Mouse (Mus musculus): Measurements from ENCODE around the gene Cyp17a1.

Cyp17a1 gene

DNA sequence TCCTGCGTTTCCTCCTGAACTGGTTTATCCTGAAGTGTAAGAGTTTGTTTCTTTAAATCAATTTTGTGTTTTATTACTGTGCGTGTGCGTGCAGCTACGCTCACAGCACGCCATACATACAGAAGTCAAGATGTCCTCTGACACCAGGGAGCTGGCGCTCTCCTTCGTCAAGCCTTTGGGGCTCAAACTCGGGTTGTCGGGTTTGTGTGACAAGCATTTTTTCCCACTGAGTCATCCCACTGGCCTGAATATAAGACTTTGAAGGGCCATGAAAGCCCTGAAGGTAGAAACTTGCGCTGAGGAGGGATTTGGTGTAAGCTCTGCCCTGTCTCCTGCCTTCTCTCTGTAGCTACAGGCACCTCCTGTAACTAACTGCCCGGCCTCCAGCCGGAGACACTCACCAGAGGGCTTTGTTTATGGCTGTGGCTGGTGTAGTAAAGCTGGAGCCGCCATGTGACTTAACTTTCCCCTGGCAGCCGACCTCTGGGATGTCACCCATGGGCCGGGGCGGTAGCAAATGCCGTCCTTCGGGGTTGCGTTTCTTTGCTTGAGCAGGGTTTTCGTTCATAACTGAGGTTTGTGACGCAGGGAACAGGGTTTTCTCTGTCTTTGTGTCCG lies 30.7 kb downstream of the Cyp17a1 start:
- no peak for DNase-seq (ENCODE audit: low read depth)

DNA sequence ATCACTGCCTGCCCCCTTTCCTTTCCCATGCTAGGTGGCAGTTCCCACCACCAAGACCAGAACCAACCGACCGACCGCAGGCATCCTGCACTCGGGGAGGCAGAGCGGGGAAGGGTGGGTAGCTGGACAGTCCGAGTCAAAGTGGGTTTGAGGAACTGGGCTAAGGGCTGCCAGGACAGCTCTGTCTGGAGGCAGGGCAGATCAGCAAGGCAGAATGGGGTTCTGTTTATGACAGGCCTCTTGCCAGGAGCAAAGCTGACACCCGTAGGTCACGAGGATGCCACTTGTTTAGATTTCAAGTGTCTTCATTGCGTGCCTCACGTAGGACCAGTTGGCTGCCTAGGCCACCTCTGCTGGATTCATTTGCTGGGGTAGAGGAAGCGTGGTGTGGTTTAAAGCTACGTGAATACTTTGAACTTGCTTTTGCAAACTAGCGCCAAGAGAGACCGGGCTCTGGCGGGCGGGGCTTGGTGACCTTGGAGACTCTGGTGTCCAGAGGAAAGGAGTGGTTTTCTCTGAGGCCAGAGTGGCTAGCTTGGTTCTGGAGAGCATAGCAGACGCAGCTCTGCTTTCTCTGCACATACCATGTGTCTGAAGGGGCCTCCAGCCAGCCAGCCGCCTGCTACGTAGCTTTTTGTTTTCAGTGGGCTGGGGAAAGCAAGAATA lies 31.4 kb downstream of the Cyp17a1 start:
- DNase-seq (ENCODE audit: low read depth) = no peak

DNA sequence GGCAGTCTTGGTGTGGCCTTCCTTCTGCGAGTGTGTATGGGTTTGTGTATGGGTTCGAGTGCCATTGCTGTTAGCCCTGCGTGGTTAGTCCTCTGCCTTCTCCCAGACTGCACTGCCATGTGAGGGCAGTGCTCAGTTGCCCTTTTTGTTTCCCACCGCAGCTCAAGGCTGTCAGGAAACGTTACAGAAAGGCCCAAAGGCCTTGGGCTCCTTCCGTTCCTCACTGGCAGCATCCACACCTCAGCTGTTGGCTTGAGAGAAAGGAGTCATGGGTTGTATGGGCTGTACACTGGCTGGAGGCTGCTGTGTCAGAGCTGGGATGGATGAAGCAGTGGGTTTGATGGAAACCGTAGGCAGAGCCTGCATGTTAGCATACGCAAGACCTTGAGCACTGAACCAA lies 32.2 kb downstream of the Cyp17a1 start:
- no peak for DNase-seq (ENCODE audit: low read depth)

DNA sequence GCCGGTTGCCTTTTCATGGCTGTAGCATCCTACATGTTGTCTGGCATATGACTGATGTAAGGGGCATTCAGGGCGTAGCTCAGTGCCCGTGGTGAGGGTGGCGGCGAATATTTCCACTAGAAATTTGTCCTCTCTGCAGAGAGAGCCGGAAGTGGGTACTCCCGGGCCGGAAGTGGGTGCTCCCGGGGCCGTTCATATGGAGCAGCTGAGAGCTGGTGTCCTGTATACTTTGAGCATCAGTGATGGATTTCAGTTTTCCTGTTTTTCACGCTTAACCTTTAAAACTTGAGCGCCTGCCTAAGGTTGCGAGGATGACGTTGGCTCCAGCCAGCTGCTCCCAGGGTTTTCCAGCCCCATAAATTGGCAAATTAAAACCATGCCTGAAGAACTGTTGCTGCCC lies 33.5 kb downstream of the Cyp17a1 start:
- no peak for DNase-seq (ENCODE audit: low read depth)

DNA sequence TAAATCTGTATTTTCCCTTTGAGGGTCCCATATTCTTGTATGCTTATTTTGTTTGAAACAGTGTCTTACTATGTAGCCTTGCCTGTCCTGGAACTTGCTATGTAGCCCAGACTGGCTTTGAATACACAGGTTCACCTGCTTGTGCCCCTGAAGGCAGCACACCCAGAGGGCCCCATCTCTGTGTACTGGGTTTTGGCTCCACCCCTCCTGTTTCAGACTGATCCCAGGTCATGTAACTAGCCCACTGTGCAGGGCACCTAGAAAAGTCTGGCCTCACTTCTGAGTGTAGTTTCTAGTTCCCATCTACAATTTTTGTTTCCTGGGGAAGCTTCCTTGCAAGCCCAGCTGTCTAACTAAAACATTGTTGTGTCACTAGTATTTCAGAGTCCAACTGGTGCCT lies 33.9 kb downstream of the Cyp17a1 start:
- no peak for DNase-seq (ENCODE audit: low read depth)

DNA sequence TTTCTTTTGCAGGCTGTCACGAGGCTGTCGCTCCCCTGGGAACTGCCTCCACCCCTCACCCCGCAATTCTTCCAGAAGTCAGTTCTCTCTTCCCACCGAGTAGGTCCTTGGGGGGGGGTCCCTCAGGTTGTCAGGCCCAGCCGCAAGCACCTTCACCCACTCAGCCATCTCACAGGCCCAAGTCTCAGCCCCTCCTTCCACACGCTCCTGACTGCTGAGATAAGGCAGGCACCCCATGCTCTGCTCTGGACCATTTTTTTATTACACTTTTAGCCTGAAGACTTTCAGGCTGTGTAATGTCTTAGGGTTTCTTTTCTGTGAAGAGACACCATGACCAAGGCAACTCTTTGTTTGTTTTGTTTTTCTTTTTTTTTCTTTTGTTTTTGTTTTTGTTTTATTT lies 35.4 kb downstream of the Cyp17a1 start:
- no peak for DNase-seq (ENCODE audit: low read depth)

DNA sequence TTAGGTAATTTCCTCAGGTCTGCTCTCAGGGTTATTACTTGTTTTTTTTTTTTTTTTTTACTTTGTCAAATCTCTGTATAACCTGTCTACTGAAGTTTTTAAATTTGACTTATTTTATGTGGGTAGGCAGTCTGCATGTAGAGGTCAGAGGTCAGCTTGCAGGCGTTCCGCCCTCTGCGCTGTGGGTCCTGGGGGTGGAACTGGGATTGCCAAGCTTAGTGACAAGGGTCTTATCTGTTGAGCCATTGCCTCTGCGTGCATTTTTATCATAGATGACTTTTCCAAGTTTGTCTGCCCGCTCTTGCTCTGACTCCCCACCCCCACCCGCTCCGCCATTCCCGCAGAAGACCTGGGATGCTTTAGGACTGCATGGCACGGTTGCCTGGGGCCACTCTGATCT lies 37.2 kb downstream of the Cyp17a1 start:
- no peak for DNase-seq (ENCODE audit: low read depth)

DNA sequence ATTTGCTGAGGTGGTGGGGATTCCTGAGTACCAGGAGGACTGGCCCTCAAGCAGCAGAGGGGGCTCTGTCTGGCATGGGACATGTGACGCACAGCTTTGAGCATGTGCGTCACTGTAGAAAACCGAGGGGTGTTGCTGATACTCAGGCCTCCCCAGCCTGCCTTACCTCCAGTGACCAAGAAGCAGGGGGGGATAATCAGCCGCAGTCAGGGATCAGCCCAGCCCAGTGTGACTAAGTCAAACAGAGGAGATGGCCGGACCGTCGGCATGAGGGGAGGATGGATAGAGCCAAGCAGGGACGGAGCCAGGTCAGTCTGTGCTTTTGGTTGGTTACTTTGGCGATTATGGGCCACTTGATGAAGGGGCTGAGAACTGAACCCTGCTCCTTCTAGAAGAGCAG lies 41.3 kb downstream of the Cyp17a1 start:
- no peak for DNase-seq (ENCODE audit: low read depth)

DNA sequence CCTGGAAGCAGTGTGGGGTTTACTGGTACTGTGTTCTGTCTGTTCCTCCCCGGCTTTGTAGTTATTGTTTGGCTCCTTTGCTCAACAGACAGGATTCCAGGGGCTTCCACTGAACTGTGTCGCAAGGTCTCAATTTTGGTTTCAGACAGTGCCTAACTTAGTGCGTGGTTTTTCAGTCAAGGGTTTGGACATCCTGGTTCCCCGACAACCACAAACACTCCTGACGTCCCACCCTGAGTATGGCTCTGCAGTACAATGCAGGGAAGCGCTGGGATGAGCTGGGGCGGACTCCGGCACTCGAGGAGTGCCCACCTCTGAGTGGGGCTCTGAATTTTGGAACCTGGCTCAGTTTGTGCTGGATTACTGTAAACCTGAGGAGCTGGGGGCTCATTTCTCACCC lies 43.2 kb downstream of the Cyp17a1 start:
- no peak for DNase-seq (ENCODE audit: low read depth)

DNA sequence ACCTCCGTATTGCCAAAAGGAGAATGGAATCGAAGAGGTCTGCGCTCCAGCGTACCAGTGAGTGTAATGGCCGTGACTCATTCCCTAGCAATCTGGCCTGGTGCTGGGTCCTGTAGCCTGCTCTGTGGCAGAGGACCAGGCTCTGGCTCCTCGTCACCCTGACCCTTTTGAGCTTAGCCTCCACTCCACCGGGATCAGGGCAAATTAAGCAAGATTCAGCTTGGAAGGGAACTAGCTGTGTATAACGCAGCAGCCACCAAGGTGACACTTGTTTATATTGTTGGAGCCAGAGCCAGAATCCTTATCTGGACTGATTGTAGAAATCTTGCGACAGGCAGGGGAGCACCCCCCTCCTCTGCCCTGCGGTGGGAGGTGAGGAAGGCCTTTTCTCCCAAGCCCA lies 44.6 kb downstream of the Cyp17a1 start:
- DNase-seq (ENCODE audit: low read depth) = no peak

DNA sequence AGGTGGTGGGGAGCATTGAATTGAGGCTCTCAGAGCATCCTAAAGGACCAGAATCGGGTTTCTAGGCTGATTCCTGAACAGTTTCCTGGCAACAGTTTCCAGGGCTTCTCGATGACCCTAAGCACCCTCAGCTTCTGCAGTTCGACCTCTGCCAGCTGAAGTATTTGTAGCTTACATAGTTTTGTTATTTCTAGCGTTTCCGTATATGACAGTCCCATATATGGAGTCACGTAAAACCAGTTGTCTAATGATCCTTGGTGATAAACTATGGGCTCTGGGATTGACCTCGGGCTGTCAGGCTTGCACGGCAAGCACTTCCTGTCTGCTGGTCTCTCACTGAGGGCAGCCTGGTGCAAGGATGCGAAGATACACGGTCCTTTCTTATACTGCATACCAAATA lies 47.5 kb downstream of the Cyp17a1 start:
- DNase-seq (ENCODE audit: low read depth) = no peak

DNA sequence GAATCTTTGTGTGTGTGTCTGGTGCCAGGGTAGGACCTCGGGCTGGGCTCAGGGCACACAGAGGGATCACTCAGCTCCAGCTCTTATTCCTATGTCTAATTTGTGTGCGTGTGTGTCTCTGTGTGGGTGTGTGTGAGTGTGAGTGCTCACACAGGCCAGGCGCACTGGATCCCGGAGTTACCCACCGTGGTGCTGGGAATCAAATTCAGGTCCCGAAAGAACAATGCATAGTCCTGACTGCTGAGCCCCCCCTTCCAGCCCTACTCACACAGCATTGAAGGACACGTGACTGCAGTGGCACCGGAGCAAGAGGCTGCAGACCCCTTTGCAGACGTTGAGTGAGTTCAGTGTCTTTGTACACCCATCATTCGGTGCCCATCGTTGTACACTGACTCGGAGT lies 48.0 kb downstream of the Cyp17a1 start:
- no peak for DNase-seq (ENCODE audit: low read depth)

DNA sequence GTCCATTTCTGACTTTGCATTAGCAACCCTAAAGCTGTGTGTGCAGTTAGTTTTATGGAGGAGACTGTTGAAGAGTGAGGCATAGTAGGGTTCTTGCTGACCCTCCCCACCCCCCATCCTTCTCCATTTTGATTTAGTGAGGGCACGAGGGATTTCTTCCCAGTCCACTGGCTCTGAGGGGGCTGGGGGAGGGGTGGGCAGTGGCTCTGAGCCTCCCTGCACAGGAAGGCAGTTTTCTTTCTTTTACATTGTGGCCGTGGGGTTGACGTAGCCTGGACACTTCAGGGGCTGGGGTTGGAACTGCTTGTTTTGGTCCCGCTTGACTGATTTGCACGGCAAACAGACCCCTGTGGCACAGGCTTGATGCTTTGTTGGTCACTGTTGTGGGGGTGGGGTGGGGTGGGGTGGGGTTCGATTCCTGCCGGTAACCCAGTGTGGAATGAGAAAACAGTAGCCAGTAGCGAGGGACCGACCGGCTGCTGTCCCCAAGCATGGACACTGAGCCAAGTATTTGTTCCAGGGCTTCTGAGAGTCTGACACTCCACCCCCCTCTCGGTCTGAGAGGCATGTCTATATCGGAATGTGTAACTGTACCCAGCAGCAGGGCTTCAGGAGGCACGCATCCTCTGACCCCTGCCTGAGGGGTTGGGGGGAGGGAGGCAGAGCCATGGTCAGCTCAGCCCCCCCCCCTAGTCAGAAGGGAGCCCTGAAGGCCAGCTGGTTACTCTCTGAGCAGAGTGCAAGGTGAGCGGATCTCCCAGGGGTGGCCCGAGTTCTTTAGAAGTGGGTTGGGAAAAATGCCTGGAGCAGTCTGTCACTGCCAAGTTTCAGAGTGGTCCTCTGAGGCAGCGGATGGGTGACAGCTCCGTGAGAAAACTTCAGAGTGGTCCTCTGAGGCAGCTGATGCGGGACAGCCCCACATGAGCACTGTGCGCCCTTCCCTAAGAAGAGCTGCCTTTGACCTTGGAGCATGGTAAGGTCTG lies 48.9 kb downstream of the Cyp17a1 start:
- DNase-seq (ENCODE audit: low read depth) = no peak

DNA sequence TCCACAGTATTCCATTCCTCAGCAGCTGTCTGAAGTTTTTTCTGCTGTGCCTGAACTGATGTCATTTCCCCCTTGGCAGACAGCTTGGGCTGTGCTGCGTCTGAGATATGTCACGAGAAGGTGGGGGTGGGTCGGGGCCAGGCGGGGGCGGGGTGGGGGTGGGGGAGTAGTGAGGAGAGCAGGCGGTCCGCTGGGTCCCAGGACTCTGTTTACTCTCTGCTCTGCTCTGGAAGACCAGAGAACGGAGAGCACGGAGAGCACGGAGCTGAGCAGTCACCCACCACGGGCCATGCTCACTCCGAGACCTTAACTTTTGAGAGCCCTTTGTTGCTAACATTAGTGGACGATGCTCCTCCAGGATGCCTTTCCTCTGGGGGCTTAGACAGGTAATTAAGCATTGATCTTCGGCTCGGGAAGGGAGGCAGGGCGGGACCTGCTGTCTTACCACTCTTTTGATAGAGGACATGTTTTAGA lies 49.7 kb downstream of the Cyp17a1 start:
- no peak for DNase-seq (ENCODE audit: low read depth)

DNA sequence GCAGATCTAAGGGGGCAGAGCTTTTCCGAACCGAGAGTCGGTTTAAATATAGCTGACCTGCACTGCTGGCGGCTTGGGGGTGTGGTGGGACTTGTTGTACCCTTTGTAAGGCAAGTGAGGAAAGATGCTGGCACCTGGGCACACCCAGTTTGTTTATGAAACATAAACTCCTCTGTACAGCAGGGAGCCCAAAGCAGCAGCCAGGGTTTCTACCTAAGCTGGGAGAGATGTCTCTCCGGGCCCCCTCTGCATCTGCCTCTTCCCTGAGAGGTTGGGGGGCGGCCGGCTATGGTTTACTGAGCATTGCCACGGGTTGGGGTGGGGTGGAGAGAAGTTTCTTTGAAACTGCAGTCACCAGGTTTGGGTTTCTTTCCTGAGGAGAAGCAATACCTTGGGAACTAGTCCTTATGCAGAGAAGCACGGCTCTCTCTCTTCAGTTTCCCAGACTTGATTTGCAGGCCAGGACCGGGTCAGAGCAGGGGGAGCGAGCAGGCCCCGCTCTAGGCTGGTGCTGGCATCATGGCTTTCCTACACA lies 50.2 kb downstream of the Cyp17a1 start:
- no peak for DNase-seq (ENCODE audit: low read depth)

DNA sequence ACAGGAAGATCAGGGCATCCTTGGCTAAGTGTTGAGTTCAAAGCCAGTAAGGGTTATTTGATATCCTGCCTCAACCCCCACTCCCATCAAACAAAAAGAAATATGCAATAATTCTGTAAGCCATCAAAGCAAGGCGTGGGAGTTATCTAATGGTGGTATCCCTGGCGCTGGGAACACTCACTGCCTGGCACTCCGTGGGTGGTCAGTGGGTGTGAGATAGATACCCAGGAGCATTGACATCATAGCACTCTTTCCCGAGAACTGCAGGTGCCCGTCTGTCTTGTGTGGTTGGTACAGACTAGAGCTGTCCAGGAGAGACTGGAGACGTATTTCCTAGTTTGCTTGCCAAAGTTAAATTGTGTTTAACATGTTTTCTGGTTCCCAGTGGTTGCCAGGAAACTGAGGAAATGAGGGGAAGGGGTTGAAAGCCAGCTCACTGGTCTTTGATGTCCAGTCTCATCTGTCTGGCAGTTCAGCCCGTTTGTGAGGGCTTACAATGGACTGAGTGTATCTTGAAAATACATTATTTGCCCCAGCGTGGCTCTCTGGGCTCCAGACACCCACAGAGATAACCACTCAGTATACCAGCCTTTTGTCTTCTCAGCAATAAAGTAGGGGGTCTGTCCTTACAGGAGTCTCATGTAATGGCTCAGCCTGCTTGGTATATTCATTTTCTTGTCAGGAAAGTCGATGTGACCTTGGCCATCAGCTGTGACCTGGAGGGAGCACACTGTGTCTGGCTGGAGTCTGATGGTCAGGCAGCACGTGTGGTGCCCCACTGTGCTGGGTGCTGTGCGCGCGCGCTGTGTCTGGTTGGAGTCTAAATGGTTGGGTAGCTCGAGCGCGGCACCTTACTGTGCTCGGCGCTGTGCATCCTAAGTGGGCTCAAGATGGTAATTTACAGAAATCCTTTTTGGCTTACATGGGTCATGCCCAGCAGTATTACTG lies 51.5 kb downstream of the Cyp17a1 start:
- no peak for DNase-seq (ENCODE audit: low read depth)

DNA sequence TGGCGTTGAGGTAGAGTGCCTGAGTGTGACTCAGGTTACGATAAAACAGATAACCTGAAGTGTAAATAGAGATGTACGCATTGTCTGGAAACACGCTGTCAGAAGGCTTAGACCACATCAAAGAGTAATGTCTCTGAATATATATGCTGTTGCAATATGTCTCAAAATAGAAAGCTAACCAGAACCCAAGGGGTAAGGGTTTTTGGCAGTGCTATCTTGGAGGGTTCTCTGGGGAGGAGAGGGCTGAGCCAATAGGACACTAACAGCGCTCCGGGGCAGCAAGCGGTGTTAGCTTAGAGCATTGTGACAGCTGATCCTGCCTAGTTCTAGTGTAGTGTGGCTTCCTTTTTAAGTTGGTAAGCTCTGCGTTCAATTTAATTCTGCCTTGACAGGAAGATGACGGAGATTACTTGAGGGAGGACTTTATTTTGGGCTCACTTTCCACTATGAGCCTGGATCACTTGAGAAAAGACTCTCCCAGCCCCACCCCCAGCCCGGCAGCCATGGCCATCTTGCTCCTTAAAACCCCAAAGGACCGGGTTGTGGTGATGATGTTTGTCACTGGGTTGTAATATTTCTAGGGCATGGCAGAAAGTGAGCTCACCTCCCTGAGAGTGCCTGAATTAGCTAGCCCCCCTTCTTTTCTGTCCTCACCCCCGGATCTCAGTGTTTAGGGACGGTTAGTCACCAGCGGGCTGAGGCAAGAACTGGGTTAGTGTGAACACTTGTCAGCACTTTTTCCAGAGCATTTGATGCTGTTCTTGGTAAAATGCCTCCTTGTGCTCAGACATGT lies 52.8 kb downstream of the Cyp17a1 start:
- peak; percentile 92 for DNase-seq (ENCODE audit: low read depth)

DNA sequence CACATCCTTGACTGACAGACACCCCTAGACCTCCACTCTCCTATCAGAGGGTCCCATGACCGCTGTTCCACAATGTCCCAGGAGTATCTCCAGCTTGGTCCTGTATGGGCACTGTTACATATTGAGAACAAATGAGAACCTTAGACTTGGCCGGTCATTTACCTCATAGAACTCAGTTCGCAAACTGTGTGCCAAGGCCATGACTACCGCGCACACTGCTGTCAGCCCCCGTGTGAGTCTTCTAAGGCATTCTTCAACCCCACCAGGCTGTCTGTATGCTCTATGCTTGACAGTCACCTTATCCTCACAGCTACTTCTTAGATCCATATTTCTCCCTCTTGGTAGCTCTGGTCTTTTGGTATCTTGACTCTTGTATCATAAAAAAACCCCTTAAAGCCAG lies 53.5 kb downstream of the Cyp17a1 start:
- DNase-seq (ENCODE audit: low read depth) = no peak

DNA sequence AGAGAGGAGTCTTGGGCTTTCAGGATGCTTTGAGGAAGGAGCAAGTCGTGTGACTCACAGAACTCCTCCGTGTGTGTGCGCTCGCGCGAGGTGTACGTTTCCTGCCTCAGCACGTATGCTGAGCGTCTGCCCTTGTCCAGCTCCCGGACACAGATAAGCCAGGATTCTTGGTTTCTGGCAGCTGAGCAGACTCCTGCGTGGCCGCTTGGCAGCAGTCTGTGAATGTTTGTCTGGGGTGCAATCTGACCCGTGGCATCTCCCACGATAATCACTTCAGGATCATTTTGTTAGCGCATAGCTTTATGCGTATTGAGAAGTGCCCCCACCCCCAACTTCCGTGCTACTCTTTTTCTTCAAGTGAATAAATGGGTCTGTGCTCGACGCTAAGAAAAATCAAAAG lies 54.0 kb downstream of the Cyp17a1 start:
- DNase-seq (ENCODE audit: low read depth) = peak; percentile 68

DNA sequence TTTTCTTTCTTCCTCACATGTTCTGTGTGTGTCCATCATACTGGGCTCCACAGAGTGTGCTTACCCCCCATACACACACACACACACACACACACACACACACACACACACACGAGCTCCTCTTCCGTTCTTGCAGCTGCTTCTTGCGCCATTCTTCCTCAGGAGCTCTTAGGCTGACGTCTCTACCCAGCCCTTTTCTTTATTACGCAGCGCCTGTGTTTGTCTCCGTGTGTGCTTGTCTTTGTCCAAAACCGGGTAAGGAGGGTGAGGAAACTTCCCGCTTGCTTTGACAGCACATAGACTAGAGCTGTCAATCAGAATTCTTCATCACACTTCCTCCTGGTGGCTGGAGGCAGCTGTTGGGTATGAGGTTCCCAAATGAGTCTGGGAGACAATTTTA lies 54.6 kb downstream of the Cyp17a1 start:
- DNase-seq (ENCODE audit: low read depth) = peak; percentile 72

DNA sequence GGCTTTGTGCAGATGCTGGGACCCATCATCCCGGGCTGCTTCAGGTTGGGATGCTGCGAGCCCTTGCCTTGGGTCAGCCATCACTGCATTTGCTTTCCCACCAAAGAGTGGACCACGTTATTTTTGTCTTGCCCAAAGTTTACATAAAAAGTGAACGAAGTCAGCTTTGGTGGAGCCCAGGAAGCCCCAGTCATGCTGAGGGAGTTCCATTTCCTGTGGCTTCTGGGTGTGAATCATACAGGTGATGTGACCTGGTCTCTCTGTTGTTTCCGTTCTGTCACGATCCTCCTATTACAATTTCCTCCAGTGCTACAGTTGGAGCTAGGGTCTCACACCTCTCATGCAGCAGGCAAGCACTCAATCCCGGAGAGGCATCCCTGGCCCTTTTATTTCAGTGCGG lies 55.6 kb downstream of the Cyp17a1 start:
- peak; percentile 86 for DNase-seq (ENCODE audit: low read depth)

All from induced T-regulatory cell, adult 2 months (primary cell).